Mouse (Mus musculus) spleen, postnatal 10 days (tissue): ENCODE data around the gene Slc43a2.
A peak's percentile ranks its signal among the peaks of the same experiment; 100 is the strongest.
"Not testable (repeated sequence)": the region's sequence is repeated elsewhere in the genome, so short reads cannot be mapped to it uniquely, and the experiment has no call there.

Experiments used
- DNase-seq, 2 experiments: peaks; one replicate each; pipeline ENCODE4 v3.0.0; 2021 to 2022; ENCODE audit warnings: low spot score in 2 of 2

Slc43a2 gene

GRCm38 (mm10) chr11:75551321-75551720 is 19.8 kb downstream of the Slc43a2 start:
- no peak for DNase-seq

GRCm38 (mm10) chr11:75551961-75552441 is 20.5 kb downstream of the Slc43a2 start:
- DNase-seq: no peak

- DNase-seq: no peak
Observed at GRCm38 (mm10) chr11:75552906-75553482, 21.5 kb downstream of the Slc43a2 start.

- not testable (repeated sequence) for DNase-seq
Observed at GRCm38 (mm10) chr11:75556006-75556405, 24.5 kb downstream of the Slc43a2 start.

- DNase-seq: no peak
Observed at GRCm38 (mm10) chr11:75557142-75557541, 25.6 kb downstream of the Slc43a2 start.

- DNase-seq: peak in 1 of 2 experiments; percentile 59
Observed at GRCm38 (mm10) chr11:75558101-75558500, 26.6 kb downstream of the Slc43a2 start.

- no peak for DNase-seq
Observed at GRCm38 (mm10) chr11:75559870-75560504, 28.5 kb downstream of the Slc43a2 start.

- DNase-seq: peak in 1 of 2 experiments; percentile 72
Observed at GRCm38 (mm10) chr11:75560530-75561409, 29.3 kb downstream of the Slc43a2 start.

- DNase-seq: no peak
Observed at GRCm38 (mm10) chr11:75561410-75561791, 29.9 kb downstream of the Slc43a2 start.

- DNase-seq: no peak
Observed at GRCm38 (mm10) chr11:75562840-75563239, 31.3 kb downstream of the Slc43a2 start.

GRCm38 (mm10) chr11:75563851-75564548 is 32.5 kb downstream of the Slc43a2 start:
- no peak for DNase-seq

GRCm38 (mm10) chr11:75565849-75566248 is 34.4 kb downstream of the Slc43a2 start:
- DNase-seq: no peak

- no peak for DNase-seq
Observed at GRCm38 (mm10) chr11:75566276-75567196, 35.0 kb downstream of the Slc43a2 start.

- no peak for DNase-seq
Observed at GRCm38 (mm10) chr11:75567346-75568114, 36.0 kb downstream of the Slc43a2 start.

GRCm38 (mm10) chr11:75568115-75568511 is 36.6 kb downstream of the Slc43a2 start:
- no peak for DNase-seq

- DNase-seq: no peak
Observed at GRCm38 (mm10) chr11:75568962-75569361, 37.5 kb downstream of the Slc43a2 start.

- no peak for DNase-seq
Observed at GRCm38 (mm10) chr11:75570375-75571125, 39.1 kb downstream of the Slc43a2 start.

GRCm38 (mm10) chr11:75571126-75571990 is 39.9 kb downstream of the Slc43a2 start:
- DNase-seq: no peak
